Mouse (Mus musculus): Measurements from ENCODE around the gene Acr. TPM values are rescaled to one million over a fixed set of nuclear protein-coding genes. Genes with fewer than 3 reads are reported as not detected.

Gene Acr
- polyA plus RNA-seq, 1 experiment: not detected

DNA sequence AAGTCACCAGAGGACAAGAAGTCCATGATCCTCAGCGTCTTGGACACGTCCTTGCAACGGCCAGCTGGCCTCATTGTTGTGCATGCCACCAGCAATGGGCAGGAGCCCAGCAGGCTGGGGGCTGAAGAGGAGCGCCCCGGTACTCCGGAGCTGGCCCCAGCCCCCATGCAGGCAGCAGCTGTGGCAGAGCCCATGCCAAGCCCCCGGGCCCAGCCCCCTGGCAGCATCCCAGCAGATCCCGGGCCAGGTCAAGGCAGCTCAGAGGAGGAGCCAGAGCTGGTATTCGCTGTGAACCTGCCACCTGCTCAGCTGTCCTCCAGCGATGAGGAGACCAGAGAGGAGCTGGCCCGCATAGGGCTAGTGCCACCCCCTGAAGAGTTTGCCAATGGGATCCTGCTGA, 19.3 kb upstream of the Acr start:
- Histone ChIP-seq H3K79me2 (ENCODE audit: control insufficient read depth, insufficient read depth) (no peaks in the 10 kb centered on the region), H3K27me3 (ENCODE audit: control insufficient read depth, insufficient read depth, insufficient read length) (peaks cover 26% of the 10 kb centered on the region), H3ac (ENCODE audit: control insufficient read depth, insufficient read length, low read depth) (no peak overlapping the region), H3K36me3 (ENCODE audit: control insufficient read depth, insufficient read depth) (no peaks in the 10 kb centered on the region), H3K79me3 (ENCODE audit: low read depth) (no peaks in the 10 kb centered on the region), H3K4me3 (ENCODE audit: insufficient read depth, poor library complexity, severe bottlenecking) (no peak overlapping the region)
- no peak for TF ChIP-seq MAX (IDR thresholded peaks at IDR 0.05)
- TF ChIP-seq MYOD1 (IDR thresholded peaks at IDR 0.05; ENCODE audit: control insufficient read depth, insufficient read length, low read depth): no peak
- no peak for TF ChIP-seq USF1 (IDR thresholded peaks at IDR 0.05; ENCODE audit: low read depth)
- no peak for TF ChIP-seq CEBPB (IDR thresholded peaks at IDR 0.05; ENCODE audit: low read depth)
- TF ChIP-seq FOSL1 (IDR thresholded peaks at IDR 0.05; ENCODE audit: insufficient read depth, low read length, poor library complexity, severe bottlenecking): no peak
- no peak for TF ChIP-seq MYOG (IDR thresholded peaks at IDR 0.05; ENCODE audit: control insufficient read depth, extremely low read depth, insufficient read length)
- no peak for TF ChIP-seq CTCF (IDR thresholded peaks at IDR 0.05; ENCODE audit: control insufficient read depth, insufficient read depth, insufficient read length)

DNA sequence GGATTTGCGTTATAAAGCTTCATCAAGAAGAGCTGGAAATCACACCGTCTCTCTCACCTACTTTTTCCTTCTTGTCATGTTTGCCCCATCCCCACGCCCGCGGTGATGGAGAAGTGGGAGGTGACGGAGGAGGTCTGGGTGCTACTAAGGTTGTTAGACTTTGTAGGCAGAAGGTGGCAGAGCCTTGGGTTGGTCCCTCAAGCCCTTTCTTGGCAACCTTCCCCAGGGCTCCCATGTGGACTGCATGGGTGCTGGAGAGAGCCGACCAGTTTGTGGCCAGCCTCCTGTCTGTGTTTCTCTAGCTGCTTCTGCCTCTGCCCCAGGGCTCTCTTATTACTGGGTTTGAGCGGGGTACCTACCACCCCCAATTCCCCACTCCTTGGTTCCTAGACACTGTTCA, 17.6 kb upstream of the Acr start:
- Histone ChIP-seq H3K4me3 (ENCODE audit: insufficient read depth, poor library complexity, severe bottlenecking) (no peak overlapping the region), H3K79me3 (ENCODE audit: low read depth) (no peaks in the 10 kb centered on the region), H3K27me3 (ENCODE audit: control insufficient read depth, insufficient read depth, insufficient read length) (peaks cover 11% of the 10 kb centered on the region), H3K79me2 (ENCODE audit: control insufficient read depth, insufficient read depth) (no peaks in the 10 kb centered on the region), H3ac (ENCODE audit: control insufficient read depth, insufficient read length, low read depth) (no peak overlapping the region), H3K36me3 (ENCODE audit: control insufficient read depth, insufficient read depth) (no peaks in the 10 kb centered on the region)
- TF ChIP-seq MYOG (IDR thresholded peaks at IDR 0.05; ENCODE audit: control insufficient read depth, extremely low read depth, insufficient read length) (no peak), MYOD1 (IDR thresholded peaks at IDR 0.05; ENCODE audit: control insufficient read depth, insufficient read length, low read depth) (no peak), CTCF (IDR thresholded peaks at IDR 0.05; ENCODE audit: control insufficient read depth, insufficient read depth, insufficient read length) (no peak), USF1 (IDR thresholded peaks at IDR 0.05; ENCODE audit: low read depth) (no peak), MAX (IDR thresholded peaks at IDR 0.05) (no peak), CEBPB (IDR thresholded peaks at IDR 0.05; ENCODE audit: low read depth) (no peak), FOSL1 (IDR thresholded peaks at IDR 0.05; ENCODE audit: insufficient read depth, low read length, poor library complexity, severe bottlenecking) (no peak)

DNA sequence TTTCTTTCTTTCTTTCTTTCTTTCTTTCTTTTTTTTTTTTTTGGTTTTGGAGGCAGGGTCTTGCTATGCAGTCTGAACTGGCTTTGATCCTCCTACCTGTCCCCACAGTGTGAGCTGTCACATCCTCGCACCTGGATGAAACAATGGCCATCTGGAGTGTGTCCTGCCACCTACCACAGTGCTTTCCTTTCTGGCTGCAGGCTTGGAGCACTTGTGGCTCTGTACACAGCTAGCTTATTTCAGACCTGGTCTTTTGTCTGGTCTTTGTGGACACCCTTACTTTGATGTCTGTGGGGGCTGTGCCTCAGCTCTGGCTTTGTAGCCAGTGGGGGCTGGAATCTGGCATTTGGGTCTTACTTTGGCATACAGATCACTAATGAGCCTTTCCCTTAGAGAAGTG, 16.4 kb upstream of the Acr start:
- Histone ChIP-seq H3ac (ENCODE audit: control insufficient read depth, insufficient read length, low read depth) (no peak overlapping the region), H3K79me3 (ENCODE audit: low read depth) (no peaks in the 10 kb centered on the region), H3K36me3 (ENCODE audit: control insufficient read depth, insufficient read depth) (no peaks in the 10 kb centered on the region), H3K79me2 (ENCODE audit: control insufficient read depth, insufficient read depth) (no peaks in the 10 kb centered on the region), H3K4me3 (ENCODE audit: insufficient read depth, poor library complexity, severe bottlenecking) (no peak overlapping the region), H3K27me3 (ENCODE audit: control insufficient read depth, insufficient read depth, insufficient read length) (peaks cover 6% of the 10 kb centered on the region)
- TF ChIP-seq FOSL1 (IDR thresholded peaks at IDR 0.05; ENCODE audit: insufficient read depth, low read length, poor library complexity, severe bottlenecking) (no peak), MYOD1 (IDR thresholded peaks at IDR 0.05; ENCODE audit: control insufficient read depth, insufficient read length, low read depth) (no peak), CEBPB (IDR thresholded peaks at IDR 0.05; ENCODE audit: low read depth) (no peak), CTCF (IDR thresholded peaks at IDR 0.05; ENCODE audit: control insufficient read depth, insufficient read depth, insufficient read length) (no peak), MAX (IDR thresholded peaks at IDR 0.05) (no peak), USF1 (IDR thresholded peaks at IDR 0.05; ENCODE audit: low read depth) (no peak), MYOG (IDR thresholded peaks at IDR 0.05; ENCODE audit: control insufficient read depth, extremely low read depth, insufficient read length) (no peak)

DNA sequence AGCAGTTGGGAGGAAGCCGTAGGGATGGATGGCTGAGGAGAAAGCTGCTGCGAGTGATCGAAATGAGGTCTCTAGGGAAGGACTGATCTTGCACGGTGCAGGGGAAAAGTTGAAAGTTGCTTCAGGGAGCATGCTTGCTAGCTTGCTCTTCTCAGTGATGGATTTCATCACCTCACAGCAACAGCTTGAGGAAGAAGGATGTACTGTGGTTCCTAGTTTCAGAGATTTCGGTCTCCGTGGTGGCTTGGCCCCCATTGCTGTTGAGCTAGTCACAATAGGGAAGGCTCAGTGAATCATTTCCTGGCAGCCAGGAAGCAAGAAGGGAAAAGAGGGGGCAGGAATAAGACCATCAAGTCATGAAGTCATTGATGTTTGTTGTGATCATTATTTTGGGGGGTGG, 12.5 kb upstream of the Acr start:
- H3K36me3 ChIP-seq (ENCODE audit: control insufficient read depth, insufficient read depth): no peaks in the 10 kb centered on the region
- no peak overlapping the region for H3K4me3 ChIP-seq (ENCODE audit: insufficient read depth, poor library complexity, severe bottlenecking)
- TF ChIP-seq MAX (IDR thresholded peaks at IDR 0.05) (no peak), CTCF (IDR thresholded peaks at IDR 0.05; ENCODE audit: control insufficient read depth, insufficient read depth, insufficient read length) (no peak), MYOD1 (IDR thresholded peaks at IDR 0.05; ENCODE audit: control insufficient read depth, insufficient read length, low read depth) (no peak), CEBPB (IDR thresholded peaks at IDR 0.05; ENCODE audit: low read depth) (no peak), MYOG (IDR thresholded peaks at IDR 0.05; ENCODE audit: control insufficient read depth, extremely low read depth, insufficient read length) (no peak), USF1 (IDR thresholded peaks at IDR 0.05; ENCODE audit: low read depth) (no peak), FOSL1 (IDR thresholded peaks at IDR 0.05; ENCODE audit: insufficient read depth, low read length, poor library complexity, severe bottlenecking) (no peak)
- no peaks in the 10 kb centered on the region for H3K79me2 ChIP-seq (ENCODE audit: control insufficient read depth, insufficient read depth)
- H3ac ChIP-seq (ENCODE audit: control insufficient read depth, insufficient read length, low read depth): no peak overlapping the region
- H3K79me3 ChIP-seq (ENCODE audit: low read depth): no peaks in the 10 kb centered on the region
- H3K27me3 ChIP-seq (ENCODE audit: control insufficient read depth, insufficient read depth, insufficient read length): peaks cover 26% of the 10 kb centered on the region

DNA sequence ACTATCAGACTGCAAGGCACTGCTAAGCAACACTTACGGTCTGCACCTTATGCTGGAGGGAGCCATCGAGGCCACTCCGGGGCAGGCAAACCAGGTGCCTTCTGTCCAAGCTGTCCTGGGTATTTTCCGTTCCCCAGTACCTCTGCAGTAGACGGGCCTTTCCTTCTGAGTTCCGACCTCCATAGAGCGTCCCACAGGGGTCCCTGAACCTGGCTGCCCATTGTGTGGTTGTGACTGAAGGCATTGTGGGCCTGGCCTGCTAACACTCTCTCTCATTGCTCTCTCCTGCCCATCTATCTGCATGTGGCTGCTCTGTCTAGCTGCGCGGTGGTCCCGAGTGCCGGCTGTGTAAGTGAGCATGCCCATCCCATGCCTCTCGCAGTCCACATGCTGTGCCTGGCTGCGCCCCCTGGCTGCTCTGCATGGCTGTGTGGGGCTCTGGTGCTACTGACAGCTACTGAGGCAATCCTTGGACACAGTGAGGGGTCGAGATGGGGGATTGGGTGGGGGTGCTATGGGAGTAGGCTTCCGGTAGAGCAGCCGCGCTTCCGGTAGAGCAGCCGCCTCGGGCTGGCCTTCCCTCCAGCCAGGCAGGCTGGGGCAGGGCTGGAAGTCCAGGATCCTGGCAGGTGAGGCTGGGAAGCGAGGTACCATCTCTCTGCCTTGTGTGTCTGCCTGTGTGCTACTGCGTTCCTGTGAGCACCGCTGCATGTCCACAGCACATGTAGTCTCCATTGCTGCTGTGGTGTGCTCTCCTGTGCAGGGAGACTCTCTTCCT, 11.5 kb upstream of the Acr start:
- Histone ChIP-seq H3K4me3 (ENCODE audit: insufficient read depth, poor library complexity, severe bottlenecking) (no peak overlapping the region), H3K27me3 (ENCODE audit: control insufficient read depth, insufficient read depth, insufficient read length) (peaks cover 26% of the 10 kb centered on the region), H3K36me3 (ENCODE audit: control insufficient read depth, insufficient read depth) (no peaks in the 10 kb centered on the region), H3ac (ENCODE audit: control insufficient read depth, insufficient read length, low read depth) (no peak overlapping the region), H3K79me3 (ENCODE audit: low read depth) (no peaks in the 10 kb centered on the region), H3K79me2 (ENCODE audit: control insufficient read depth, insufficient read depth) (no peaks in the 10 kb centered on the region)
- no peak for TF ChIP-seq MAX (IDR thresholded peaks at IDR 0.05)
- no peak for TF ChIP-seq CEBPB (IDR thresholded peaks at IDR 0.05; ENCODE audit: low read depth)
- no peak for TF ChIP-seq MYOG (IDR thresholded peaks at IDR 0.05; ENCODE audit: control insufficient read depth, extremely low read depth, insufficient read length)
- TF ChIP-seq FOSL1 (IDR thresholded peaks at IDR 0.05; ENCODE audit: insufficient read depth, low read length, poor library complexity, severe bottlenecking): no peak
- peak; percentile 20 for TF ChIP-seq CTCF (IDR thresholded peaks at IDR 0.05; ENCODE audit: control insufficient read depth, insufficient read depth, insufficient read length)
